Mouse (Mus musculus): ENCODE results near the gene Aamp. TPM values are rescaled to one million over a fixed set of nuclear protein-coding genes. Genes with fewer than 3 reads are reported as not detected.
"Not testable (repeated sequence)": the region's sequence is repeated elsewhere in the genome, so short reads cannot be mapped to it uniquely, and the experiment has no call there.

Aamp gene
- polyA plus RNA-seq (2012; rRNA removed): 120 and 124 TPM in 2 replicates

DNA sequence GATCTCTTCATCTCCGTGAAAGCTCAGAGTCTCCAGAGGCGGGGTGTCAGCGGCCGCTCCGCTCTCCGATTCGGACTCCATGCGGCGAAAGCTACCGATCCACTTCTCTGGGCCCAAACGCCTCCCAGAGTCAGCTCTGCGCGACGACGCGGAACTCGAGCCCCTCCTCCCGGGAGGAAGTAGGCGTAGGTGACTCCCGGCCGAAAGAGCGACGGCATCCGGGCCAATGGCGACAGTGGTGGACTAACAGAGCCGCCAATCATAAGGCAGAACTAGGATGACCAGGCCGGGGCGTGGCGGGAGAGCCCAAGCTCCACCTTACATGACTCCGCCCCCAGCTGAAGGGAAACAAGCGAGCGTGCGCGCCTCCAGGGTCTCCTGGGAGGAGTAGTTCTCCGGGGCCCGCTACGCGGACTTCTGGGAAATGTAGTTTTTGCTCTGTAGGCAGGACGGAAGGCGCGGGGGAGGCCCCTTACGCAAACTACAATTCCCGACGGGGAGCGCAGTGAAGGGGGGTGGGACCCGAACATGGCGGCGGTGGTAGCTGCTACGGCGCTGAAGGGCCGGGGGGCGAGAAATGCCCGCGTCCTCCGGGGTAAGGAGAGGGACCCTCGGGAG is at the start of gene Aamp, which contains the start of gene Pnkd:
Aamp (minus strand) TSS at position 196 of the 618 bp plus-strand sequence.
Pnkd (plus strand) TSS at position 388 of the 618 bp plus-strand sequence.
- WGBS: under 1% methylated on average over 56 of the region's 56 CpGs

GRCm38 (mm10) chr1:74332930-74333329 is 48.4 kb upstream of the Aamp start:
- DNase-seq (ENCODE audit: low read depth, low spot score): no peak
- WGBS: 7% methylated on average over 9 of the region's 9 CpGs

More for the DNA sequence above, at the start of gene Aamp, which contains the start of gene Pnkd:
- peak; percentile 100 for DNase-seq (ENCODE audit: low read depth, low spot score)

DNA sequence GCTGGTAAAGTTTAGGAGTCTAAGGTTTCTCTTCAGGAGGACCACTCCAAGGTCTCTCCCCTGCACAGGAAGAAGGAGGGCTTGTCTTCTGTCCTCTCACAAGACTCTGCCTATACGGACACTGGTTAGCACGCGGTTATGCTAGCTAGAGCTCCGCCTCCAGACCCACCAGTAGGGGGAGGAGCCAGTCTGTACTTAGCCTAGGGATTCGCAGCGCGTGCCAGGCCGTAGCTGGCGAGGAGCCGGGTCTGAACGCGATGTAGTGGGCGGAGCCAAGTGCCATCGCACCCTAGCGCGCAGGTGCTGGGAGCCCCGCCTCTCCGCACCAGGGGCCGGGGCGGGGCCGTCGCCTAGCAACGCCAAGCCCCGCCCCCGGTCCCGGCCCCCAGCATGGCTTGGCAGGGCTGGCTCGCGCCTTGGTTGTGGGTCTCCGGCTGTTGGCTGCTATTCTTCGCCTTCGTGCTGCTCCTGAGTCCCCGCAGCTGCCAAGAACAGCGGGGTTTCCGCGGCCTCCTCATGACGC is 47.8 kb upstream of the Aamp start:
- WGBS: under 1% methylated on average over 36 of the region's 36 CpGs
- peak; percentile 81 for DNase-seq (ENCODE audit: low read depth, low spot score)

DNA sequence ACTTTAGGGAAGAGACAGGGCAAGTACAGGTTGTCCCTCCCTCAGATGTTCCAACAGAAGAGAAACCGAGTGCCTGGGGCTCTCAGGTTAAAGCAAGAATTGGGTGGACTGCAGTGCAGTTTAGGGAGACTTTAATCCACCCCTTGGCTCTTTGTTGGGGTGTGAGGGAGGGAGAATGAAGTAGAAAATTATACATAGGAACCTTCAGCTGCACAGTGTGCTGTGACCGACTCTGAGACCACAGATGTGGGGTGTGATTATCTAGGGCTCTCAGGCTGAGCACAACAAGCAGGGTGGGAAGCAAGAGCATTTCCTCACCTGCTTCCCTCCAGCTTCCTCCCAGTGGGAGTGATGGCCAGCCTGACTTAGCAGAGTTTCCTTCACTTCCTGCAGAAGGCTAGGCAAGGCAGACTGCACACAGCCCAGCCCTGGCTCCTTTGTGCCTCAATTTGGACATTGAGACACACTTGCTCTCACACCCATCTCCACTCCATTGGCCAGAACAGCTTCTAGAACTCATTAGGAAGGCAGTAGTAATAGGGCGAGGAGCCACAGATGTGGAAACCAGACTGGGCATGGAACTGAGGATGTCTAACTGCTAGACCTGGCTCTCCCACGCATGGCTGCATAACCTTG is 46.6 kb upstream of the Aamp start:
- 48% methylated on average over 4 of the region's 4 CpGs for WGBS

DNA sequence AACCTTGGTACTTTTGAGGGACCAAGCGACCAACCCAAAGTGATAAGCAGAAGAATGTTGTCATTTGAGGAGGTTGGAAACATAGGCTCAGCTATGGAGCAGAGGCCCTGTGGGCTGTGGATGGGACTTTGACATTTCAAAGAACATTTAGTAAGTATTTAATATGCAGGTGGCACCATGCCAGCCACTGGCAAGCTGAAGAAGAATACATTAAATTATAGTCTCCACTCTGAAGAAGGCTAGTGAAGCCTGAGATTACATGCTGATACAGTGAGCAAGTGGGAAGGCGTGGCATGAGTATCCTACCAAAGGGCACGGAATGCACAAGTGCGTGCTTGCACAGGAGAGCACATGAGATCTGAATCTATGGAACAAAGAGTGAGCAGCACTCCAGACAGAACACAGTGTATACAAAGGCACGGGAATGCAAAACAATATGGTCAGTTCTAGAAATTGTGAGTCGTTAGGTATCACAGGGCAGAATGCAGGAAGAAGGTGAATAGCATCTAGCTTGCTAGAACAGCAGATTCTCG is 45.4 kb upstream of the Aamp start:
- DNase-seq (ENCODE audit: low read depth, low spot score): no peak
- WGBS: 37% methylated on average over 7 of the region's 7 CpGs

More for the DNA sequence above, 46.6 kb upstream of the Aamp start:
- DNase-seq (ENCODE audit: low read depth, low spot score): no peak

GRCm38 (mm10) chr1:74326916-74327315 is 42.4 kb upstream of the Aamp start:
- 91% methylated on average over 2 of the region's 2 CpGs for WGBS
- not testable (repeated sequence) for DNase-seq (ENCODE audit: low read depth, low spot score)

DNA sequence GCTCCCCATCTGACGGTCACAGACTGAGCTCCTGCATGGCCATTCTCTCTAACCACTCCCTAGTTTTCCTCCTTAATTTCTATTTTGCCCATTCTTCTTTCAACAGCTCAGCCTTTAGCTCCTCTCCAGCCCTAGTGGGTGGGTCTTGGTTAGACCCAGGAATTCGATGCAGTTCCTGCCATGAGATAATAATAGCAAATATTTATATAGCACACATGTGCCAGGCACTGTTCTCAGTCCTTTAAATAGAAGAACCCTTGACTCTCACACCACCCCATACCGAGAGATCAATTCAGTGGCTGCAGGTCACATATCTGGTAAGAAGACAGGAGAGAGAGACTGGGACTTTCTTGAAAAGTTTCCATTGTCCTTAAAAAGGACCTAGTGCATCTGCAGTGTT is 36.9 kb upstream of the Aamp start:
- DNase-seq (ENCODE audit: low read depth, low spot score): no peak
- WGBS: 48% methylated on average over 3 of the region's 3 CpGs

DNA sequence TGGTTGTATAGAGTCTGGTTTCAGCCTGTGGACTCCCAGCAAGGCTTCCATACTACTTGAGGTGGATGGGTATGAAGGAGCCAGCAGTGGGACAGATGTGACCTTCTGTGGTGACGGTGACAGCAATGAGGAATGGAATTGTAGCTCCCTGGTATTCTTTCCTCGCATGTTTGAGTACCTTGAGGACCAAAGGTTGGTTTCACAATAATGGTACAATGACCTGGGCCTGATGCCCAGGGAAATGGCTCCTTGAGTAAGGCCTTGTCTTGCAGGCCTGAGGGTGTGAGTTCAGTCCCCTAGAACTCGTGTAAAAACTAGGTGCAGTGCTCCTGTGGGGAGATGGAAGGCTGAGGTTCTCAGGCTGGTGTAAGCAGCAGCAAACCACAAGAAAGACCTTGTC is 34.2 kb upstream of the Aamp start:
- no peak for DNase-seq (ENCODE audit: low read depth, low spot score)
- WGBS: 71% methylated on average over 3 of the region's 3 CpGs

DNA sequence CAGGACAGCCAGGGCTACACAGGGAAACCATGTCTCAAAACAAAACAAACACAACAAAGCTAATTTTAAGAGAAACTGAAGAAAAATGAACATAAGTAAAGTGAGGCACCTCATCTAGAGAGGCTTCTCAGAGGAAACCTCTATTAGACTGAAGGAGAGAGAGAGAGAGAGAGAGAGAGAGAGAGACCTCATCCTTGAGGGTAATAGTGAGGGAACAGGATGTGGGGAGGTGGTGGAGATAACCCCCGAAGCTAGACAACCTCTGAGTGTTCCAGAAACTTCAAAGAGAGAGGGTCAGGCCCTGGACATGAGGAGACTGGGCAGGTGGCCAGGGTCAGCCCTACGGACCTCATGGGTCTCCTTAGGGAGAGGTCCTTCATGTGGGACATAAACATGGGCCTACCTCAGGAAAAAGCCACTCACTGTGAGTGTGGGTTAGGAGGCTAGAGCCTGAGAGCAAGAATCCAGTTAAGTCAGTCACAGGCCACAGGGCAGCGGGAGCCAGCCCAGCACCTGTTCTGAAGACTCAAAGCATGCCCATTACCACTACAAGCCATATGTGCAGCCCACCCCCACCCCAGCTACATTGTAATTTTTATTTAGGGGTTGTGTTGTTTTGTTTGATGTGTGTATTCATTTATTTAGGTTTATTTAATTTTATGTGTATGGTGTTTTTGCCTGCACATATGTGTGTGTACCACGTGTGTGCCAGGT is 31.7 kb upstream of the Aamp start:
- 84% methylated on average over 4 of the region's 4 CpGs for WGBS
- no peak for DNase-seq (ENCODE audit: low read depth, low spot score)

DNA sequence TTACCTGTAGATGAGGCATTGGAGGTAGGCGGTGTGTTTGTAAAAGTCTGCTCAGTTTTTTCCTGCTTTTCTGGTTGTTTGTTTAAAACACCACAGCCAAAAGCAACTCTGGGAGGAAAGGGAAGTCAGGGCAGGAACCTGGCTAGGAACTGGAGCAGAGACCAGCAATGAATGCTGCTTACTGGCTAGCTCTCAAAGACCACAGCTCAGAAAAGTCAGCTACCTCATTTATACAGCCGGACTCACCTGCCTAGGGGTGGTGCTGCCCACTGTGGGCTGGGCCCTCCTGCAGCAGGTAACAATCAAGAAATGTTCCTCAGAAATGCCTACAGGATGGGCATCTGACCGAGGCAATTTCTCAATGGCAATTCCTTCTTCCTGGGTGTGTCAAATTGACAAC is 30.3 kb upstream of the Aamp start:
- WGBS: 60% methylated on average over 3 of the region's 3 CpGs
- DNase-seq (ENCODE audit: low read depth, low spot score): no peak

GRCm38 (mm10) chr1:74313049-74313692 is 28.6 kb upstream of the Aamp start:
- DNase-seq (ENCODE audit: low read depth, low spot score): no peak
- under 1% methylated on average over 3 of the region's 3 CpGs for WGBS

- WGBS: 32% methylated on average over 3 of the region's 3 CpGs
- DNase-seq (ENCODE audit: low read depth, low spot score): no peak
These were observed 25.2 kb upstream of the Aamp start for GRCm38 (mm10) chr1:74309767-74310166.

GRCm38 (mm10) chr1:74308001-74308964 is 23.7 kb upstream of the Aamp start:
- DNase-seq (ENCODE audit: low read depth, low spot score): no peak
- 69% methylated on average over 10 of the region's 10 CpGs for WGBS

- 33% methylated on average over 1 of the region's 1 CpGs for WGBS
- DNase-seq (ENCODE audit: low read depth, low spot score): no peak
These were observed 22.6 kb upstream of the Aamp start for GRCm38 (mm10) chr1:74307146-74307545.

DNA sequence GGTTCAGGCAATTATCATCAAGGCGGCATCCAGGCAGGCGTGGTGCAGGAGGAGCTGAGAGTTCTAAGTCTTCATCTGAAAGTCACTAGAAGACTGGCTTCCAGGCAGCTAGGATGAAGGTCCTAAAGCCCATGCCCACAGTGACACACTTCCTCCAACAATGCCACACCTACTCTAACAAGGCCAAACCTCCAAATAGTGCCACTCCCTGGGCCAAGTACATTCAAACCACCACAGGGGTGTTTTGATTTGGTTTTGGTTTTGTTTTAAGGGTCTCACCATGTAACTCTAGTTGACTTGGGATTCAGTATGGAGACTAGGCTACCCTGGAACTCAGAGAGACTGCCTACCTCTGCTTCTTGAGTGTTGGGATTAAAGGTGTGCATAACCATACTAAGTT is 21.0 kb upstream of the Aamp start, which contains the start of gene Tmbim1:
Tmbim1 (minus strand) TSS at position 101 of the 400 bp plus-strand sequence.
- WGBS: 42% methylated on average over 2 of the region's 2 CpGs
- DNase-seq (ENCODE audit: low read depth, low spot score): no peak

DNA sequence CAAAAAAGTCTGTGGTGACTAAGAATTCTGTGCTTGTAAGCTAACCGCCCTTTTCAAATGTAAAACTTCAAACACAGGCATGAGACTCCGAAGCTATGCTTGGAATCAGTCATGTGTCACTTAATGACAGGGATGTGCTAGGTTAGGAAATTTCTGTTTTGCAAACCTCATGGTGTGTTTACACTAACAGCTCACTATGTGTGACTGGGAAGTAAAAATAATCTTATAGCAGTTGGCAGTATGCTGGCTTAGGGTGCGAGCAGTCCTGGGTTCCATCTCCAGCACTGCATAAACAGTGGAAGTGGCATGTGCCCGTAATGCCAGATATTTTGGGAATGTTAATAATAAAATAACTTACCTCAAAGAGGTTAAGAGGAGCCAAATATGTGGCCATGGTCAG is 20.4 kb upstream of the Aamp start:
- 59% methylated on average over 4 of the region's 4 CpGs for WGBS
- DNase-seq (ENCODE audit: low read depth, low spot score): no peak

- WGBS: 3% methylated on average over 12 of the region's 12 CpGs
- DNase-seq (ENCODE audit: low read depth, low spot score): no peak
These were observed 19.8 kb upstream of the Aamp start for GRCm38 (mm10) chr1:74304339-74304790.

GRCm38 (mm10) chr1:74303509-74304338 is 19.2 kb upstream of the Aamp start:
- WGBS: under 1% methylated on average over 56 of the region's 56 CpGs
- no peak for DNase-seq (ENCODE audit: low read depth, low spot score)
